Mouse (Mus musculus): ENCODE results near the gene Ubash3a.

Gene Ubash3a

GRCm38 (mm10) chr17:31265171-31265572 is 57.5 kb downstream of the Ubash3a start:
- no peak for TF ChIP-seq GATA4 (IDR thresholded peaks at IDR 0.05; ENCODE audit: insufficient replicate concordance, low read length)

GRCm38 (mm10) chr17:31265831-31266230 is 58.2 kb downstream of the Ubash3a start:
- no peak for TF ChIP-seq GATA4 (IDR thresholded peaks at IDR 0.05; ENCODE audit: insufficient replicate concordance, low read length)

GRCm38 (mm10) chr17:31266321-31266950 is 58.8 kb downstream of the Ubash3a start:
- TF ChIP-seq GATA4 (IDR thresholded peaks at IDR 0.05; ENCODE audit: insufficient replicate concordance, low read length): no peak

- TF ChIP-seq GATA4 (IDR thresholded peaks at IDR 0.05; ENCODE audit: insufficient replicate concordance, low read length): no peak
These were observed 59.5 kb downstream of the Ubash3a start for GRCm38 (mm10) chr17:31267138-31267537.

GRCm38 (mm10) chr17:31267603-31268002 is 59.9 kb downstream of the Ubash3a start:
- no peak for TF ChIP-seq GATA4 (IDR thresholded peaks at IDR 0.05; ENCODE audit: insufficient replicate concordance, low read length)

- no peak for TF ChIP-seq GATA4 (IDR thresholded peaks at IDR 0.05; ENCODE audit: insufficient replicate concordance, low read length)
These were observed 60.3 kb downstream of the Ubash3a start for GRCm38 (mm10) chr17:31268016-31268415.

GRCm38 (mm10) chr17:31269761-31270160 is 62.1 kb downstream of the Ubash3a start:
- TF ChIP-seq GATA4 (IDR thresholded peaks at IDR 0.05; ENCODE audit: insufficient replicate concordance, low read length): no peak

- no peak for TF ChIP-seq GATA4 (IDR thresholded peaks at IDR 0.05; ENCODE audit: insufficient replicate concordance, low read length)
These were observed 62.6 kb downstream of the Ubash3a start for GRCm38 (mm10) chr17:31270246-31270645.

GRCm38 (mm10) chr17:31271136-31271851 is 63.6 kb downstream of the Ubash3a start:
- no peak for TF ChIP-seq GATA4 (IDR thresholded peaks at IDR 0.05; ENCODE audit: insufficient replicate concordance, low read length)

- no peak for TF ChIP-seq GATA4 (IDR thresholded peaks at IDR 0.05; ENCODE audit: insufficient replicate concordance, low read length)
These were observed 64.9 kb downstream of the Ubash3a start for GRCm38 (mm10) chr17:31272416-31273165.

- TF ChIP-seq GATA4 (IDR thresholded peaks at IDR 0.05; ENCODE audit: insufficient replicate concordance, low read length): no peak
These were observed 66.0 kb downstream of the Ubash3a start for GRCm38 (mm10) chr17:31273631-31274030.

- no peak for TF ChIP-seq GATA4 (IDR thresholded peaks at IDR 0.05; ENCODE audit: insufficient replicate concordance, low read length)
These were observed 67.5 kb downstream of the Ubash3a start for GRCm38 (mm10) chr17:31275181-31275580.

- TF ChIP-seq GATA4 (IDR thresholded peaks at IDR 0.05; ENCODE audit: insufficient replicate concordance, low read length): no peak
These were observed 68.7 kb downstream of the Ubash3a start for GRCm38 (mm10) chr17:31276207-31276921.

GRCm38 (mm10) chr17:31276922-31277918 is 69.5 kb downstream of the Ubash3a start, which contains the start of gene Rsph1:
Gene Rsph1, minus strand, starts transcription at chr17:31277383.
- peak; percentile 37; the same call in 1 of the 2 replicates for TF ChIP-seq GATA4 (IDR thresholded peaks at IDR 0.05; ENCODE audit: insufficient replicate concordance, low read length)

All from liver, adult (tissue).